Mouse (Mus musculus) stomach, embryonic 14.5 days (tissue): Measurements from ENCODE around the gene Traf2. TPM values are rescaled to one million over a fixed set of nuclear protein-coding genes. Genes with fewer than 3 reads are reported as not detected.
A peak's percentile ranks its signal among the peaks of the same experiment; 100 is the strongest.

Experiments
- ATAC-seq: fragments of 200-750 bp; cut with Nextera tagmentation; 2 replicates; pipeline ENCODE4 v1.8.0; 2017; ENCODE audit warnings: low read depth, moderate TSS enrichment; ENCODE audit not compliant: insufficient number of reproducible peaks, insufficient read depth, low FRiP score
- H3K27ac ChIP-seq: fragments of 300-500 bp; sonication (generic); 2 replicates; pipeline ENCODE4 v1.5.1; 2014; ENCODE audit warnings: mild to moderate bottlenecking, low read length, moderate library complexity, mixed read lengths
- H3K27me3 ChIP-seq: fragments of 300-500 bp; sonication (generic); 2 replicates; pipeline ENCODE4 v1.6.1; 2014; ENCODE audit warnings: low read length, control low read depth, mixed read lengths; ENCODE audit not compliant: control insufficient read depth, insufficient read depth
- H3K36me3 ChIP-seq: fragments of 300-500 bp; sonication (generic); 2 replicates; pipeline ENCODE4 v1.6.1; 2014; ENCODE audit warnings: mild to moderate bottlenecking, control low read depth, low read length, moderate library complexity, mixed read lengths; ENCODE audit not compliant: control insufficient read depth, insufficient read depth
- H3K4me1 ChIP-seq: fragments of 300-500 bp; sonication (generic); 2 replicates; pipeline ENCODE4 v1.6.1; 2014; ENCODE audit warnings: low read length, control low read depth, mixed read lengths; ENCODE audit not compliant: control insufficient read depth, insufficient read depth
- H3K4me2 ChIP-seq: fragments of 300-500 bp; sonication (generic); replicated peaks from 2 replicates; pipeline ENCODE4 v1.6.1; 2014; ENCODE audit warnings: low read depth, low read length, control low read depth
- H3K4me3 ChIP-seq: fragments of 300-500 bp; sonication (generic); 2 replicates; pipeline ENCODE4 v1.5.1; 2014; ENCODE audit warnings: low read depth, low read length, control low read depth
- H3K9ac ChIP-seq: fragments of 300-500 bp; sonication (generic); replicated peaks from 2 replicates; pipeline ENCODE4 v1.6.1; 2014; ENCODE audit warnings: low read depth, mild to moderate bottlenecking, control low read depth, low read length, moderate library complexity, mixed read lengths
- H3K9me3 ChIP-seq: fragments of 300-500 bp; sonication (generic); 2 replicates; pipeline ENCODE4 v1.6.1; 2016; ENCODE audit warnings: low read depth, low read length, control low read depth; ENCODE audit not compliant: control insufficient read depth
- WGBS: fragments of 180-500 bp; shearing (Covaris S2); extraction: QIAGEN DNeasy Blood & Tissue Kit; methylation state at CpG from one replicate; pipeline ENCODE4 v1.1.7; 2014; 5-methylcytosine and 5-hydroxymethylcytosine counted together
- polyA plus RNA-seq: library from polyadenylated mRNA; unstranded; fragments of >200 nt; fragmentation: Nextera tagmentation; extraction: Ambion mirVana; gene quantifications from 2 replicates; pipeline ENCODE4 v1.2.1, GENCODE M21; 2014

The Traf2 gene
- 30.5 and 33.2 TPM in 2 replicates for polyA plus RNA-seq

GRCm38 (mm10) chr2:25546811-25547491 is at the start of gene Traf2:
Gene Traf2 (minus strand): TSS chr2:25546940.
- H3K9me3 ChIP-seq, result no peaks in the 10 kb centered on the region
- H3K27ac ChIP-seq, result peak within 1 kb of the TSS; percentile 68
- H3K4me3 ChIP-seq, result peak within 1 kb of the TSS; percentile 72
- peak within 1 kb of the TSS; percentile 73 for H3K4me2 ChIP-seq
- peaks cover 7% of the 10 kb centered on the region for H3K4me1 ChIP-seq
- no peaks in the 10 kb centered on the region for H3K36me3 ChIP-seq
- WGBS, result 3% methylated on average over 48 of the region's 48 CpGs
- H3K27me3 ChIP-seq, result no peaks in the 10 kb centered on the region
- peak within 1 kb of the TSS; percentile 73 for H3K9ac ChIP-seq
- peak; percentile 99 for ATAC-seq

GRCm38 (mm10) chr2:25591863-25592262 is 45.1 kb upstream of the Traf2 start:
- Histone ChIP-seq H3K9ac (no peak overlapping the region), H3K27ac (no peak overlapping the region), H3K4me2 (no peak overlapping the region), H3K4me3 (no peak overlapping the region), H3K9me3 (no peaks in the 10 kb centered on the region), H3K27me3 (no peaks in the 10 kb centered on the region), H3K36me3 (peaks cover 78% of the 10 kb centered on the region), H3K4me1 (no peaks in the 10 kb centered on the region)
- ATAC-seq, result no peak
- WGBS, result 87% methylated on average over 2 of the region's 2 CpGs

DNA sequence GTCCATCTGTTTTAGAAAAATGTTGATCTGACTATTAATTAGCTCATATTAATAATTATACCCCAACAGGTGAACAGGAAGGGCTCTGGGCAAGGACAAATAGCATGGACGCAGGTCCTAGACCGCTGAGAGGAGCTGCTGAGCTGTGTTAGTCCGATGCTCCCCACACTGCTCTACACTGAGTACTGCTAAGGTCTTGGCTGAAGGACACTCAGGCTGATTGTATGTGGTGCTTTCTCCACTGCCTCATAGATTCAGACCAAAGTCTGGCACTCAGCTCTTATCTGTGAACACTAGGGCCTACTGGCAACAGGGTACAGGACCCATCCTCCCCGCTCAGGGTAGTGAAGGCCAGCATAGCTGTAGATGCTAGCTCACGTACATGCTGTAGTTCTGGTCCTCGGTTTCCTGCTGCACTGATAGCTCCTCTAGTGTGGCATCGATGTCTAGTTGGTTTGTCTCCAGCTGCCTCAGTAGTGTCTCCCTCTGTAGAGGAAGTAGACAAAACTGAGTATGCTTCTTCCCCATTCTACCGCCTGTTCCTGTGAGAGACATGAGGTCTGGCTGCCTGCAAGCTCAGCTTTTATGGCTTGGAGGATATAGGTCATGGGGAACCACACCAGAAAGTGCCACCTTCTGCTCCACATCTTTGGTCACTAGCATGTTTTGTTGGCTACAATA is 41.6 kb upstream of the Traf2 start:
- no peak for ATAC-seq
- 92% methylated on average over 8 of the region's 8 CpGs for WGBS
- Histone ChIP-seq H3K27me3 (no peaks in the 10 kb centered on the region), H3K9me3 (no peaks in the 10 kb centered on the region), H3K27ac (no peak overlapping the region), H3K9ac (no peak overlapping the region), H3K4me2 (no peak overlapping the region), H3K4me3 (no peak overlapping the region), H3K4me1 (no peaks in the 10 kb centered on the region), H3K36me3 (peaks cover 80% of the 10 kb centered on the region)

DNA sequence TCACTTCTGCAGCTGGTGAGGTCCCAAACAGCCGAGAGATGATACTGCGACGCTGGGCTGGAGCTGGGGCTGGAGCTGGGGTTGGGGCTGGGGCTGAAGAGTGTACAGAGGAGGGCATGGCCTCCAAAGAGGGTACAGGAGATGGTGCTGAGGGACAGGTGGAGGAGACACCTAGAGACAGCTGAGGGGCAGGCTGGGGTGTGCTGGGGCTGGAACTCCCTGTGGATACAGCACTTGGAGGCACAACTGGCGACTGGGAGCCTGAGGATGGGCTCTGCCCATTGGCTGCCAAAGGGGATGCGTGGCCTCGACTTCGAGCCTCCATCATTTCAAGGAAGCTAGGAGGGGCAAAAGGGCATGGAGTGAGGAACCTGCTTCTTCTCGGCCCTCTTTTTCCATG is 40.5 kb upstream of the Traf2 start:
- Histone ChIP-seq H3K36me3 (peaks cover 77% of the 10 kb centered on the region), H3K4me3 (no peak overlapping the region), H3K9ac (no peak overlapping the region), H3K4me1 (peaks cover 6% of the 10 kb centered on the region), H3K9me3 (no peaks in the 10 kb centered on the region), H3K27me3 (no peaks in the 10 kb centered on the region), H3K27ac (no peak overlapping the region), H3K4me2 (no peak overlapping the region)
- ATAC-seq, result no peak
- 90% methylated on average over 8 of the region's 8 CpGs for WGBS

GRCm38 (mm10) chr2:25585601-25586000 is 38.9 kb upstream of the Traf2 start:
- Histone ChIP-seq H3K27ac (no peak overlapping the region), H3K9me3 (no peaks in the 10 kb centered on the region), H3K9ac (no peak overlapping the region), H3K4me1 (peaks cover 6% of the 10 kb centered on the region), H3K4me2 (no peak overlapping the region), H3K36me3 (peaks cover 61% of the 10 kb centered on the region), H3K27me3 (peaks cover under 1% of the 10 kb centered on the region), H3K4me3 (no peak overlapping the region)
- ATAC-seq, result no peak
- 90% methylated on average over 3 of the region's 3 CpGs for WGBS

DNA sequence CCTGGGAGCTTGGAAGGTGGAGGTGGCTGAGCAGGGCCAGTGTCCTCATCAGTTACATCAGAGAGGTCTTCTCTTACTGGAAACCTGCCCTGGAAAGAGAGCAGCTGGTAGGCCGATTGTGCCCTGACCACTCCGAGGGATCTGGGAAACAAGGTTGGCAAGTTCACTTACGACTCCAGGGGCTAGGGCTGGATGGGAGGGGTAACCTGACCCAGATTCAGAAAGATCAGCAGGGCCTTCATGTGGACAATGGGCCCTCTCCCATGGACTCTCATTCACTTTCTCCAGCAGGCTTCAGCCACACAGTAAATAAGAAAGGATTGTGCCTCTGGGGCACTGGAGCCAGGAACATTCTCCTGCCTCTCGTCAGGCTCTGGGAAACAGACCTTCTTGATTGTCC is 38.1 kb upstream of the Traf2 start:
- H3K4me3 ChIP-seq, result no peak overlapping the region
- H3K36me3 ChIP-seq, result peaks cover 53% of the 10 kb centered on the region
- no peaks in the 10 kb centered on the region for H3K9me3 ChIP-seq
- H3K27me3 ChIP-seq, result peaks cover 8% of the 10 kb centered on the region
- H3K4me1 ChIP-seq, result peaks cover 8% of the 10 kb centered on the region
- H3K4me2 ChIP-seq, result no peak overlapping the region
- WGBS, result 86% methylated on average over 4 of the region's 4 CpGs
- no peak for ATAC-seq
- no peak overlapping the region for H3K9ac ChIP-seq
- no peak overlapping the region for H3K27ac ChIP-seq

DNA sequence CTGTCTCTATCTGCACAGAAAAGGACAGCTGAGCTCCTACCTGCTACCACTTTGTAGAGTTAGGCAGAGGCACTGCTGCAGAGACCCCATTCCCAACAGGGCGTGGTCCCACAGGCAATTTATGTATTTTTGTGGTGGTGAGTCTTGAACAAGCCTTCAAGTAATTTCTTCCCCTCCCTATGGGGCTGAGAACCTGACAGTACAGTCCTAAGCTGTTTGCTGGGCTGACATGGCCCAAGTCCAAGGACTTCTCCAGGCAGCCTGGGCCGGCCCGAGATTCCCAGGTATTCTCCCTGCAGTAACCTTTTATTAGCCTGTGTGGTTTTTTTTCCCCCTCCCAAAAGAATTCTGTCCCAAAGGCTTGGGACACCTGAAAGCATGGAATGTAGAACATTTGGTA is 37.4 kb upstream of the Traf2 start:
- Histone ChIP-seq H3K27me3 (peaks cover 15% of the 10 kb centered on the region), H3K4me3 (no peak overlapping the region), H3K36me3 (peaks cover 48% of the 10 kb centered on the region), H3K4me2 (no peak overlapping the region), H3K27ac (no peak overlapping the region), H3K9me3 (no peaks in the 10 kb centered on the region), H3K9ac (no peak overlapping the region), H3K4me1 (peaks cover 14% of the 10 kb centered on the region)
- WGBS, result 91% methylated on average over 3 of the region's 3 CpGs
- no peak for ATAC-seq

DNA sequence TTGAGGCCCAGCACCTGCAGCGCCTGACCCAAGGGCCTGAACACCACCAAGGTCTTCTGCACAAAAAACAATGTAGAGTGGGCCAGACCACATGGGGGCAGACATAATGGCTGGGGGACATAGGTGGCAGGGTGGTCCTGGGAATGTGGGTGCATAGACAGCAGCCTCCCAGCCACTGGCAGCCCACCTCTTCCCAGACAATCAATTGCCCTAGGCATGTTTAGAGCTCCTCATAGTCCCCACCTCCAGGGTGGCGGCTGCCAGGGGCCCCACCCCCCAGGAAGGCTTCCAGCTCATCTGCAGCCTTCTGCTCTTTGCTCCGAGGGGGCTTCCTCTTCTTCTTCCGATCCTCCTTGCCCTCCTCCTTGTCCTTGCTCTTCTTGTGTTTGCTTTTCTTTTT is 36.8 kb upstream of the Traf2 start:
- no peaks in the 10 kb centered on the region for H3K9me3 ChIP-seq
- H3K4me1 ChIP-seq, result peaks cover 16% of the 10 kb centered on the region
- no peak for ATAC-seq
- no peak overlapping the region for H3K4me2 ChIP-seq
- peaks cover 19% of the 10 kb centered on the region for H3K27me3 ChIP-seq
- 58% methylated on average over 4 of the region's 4 CpGs for WGBS
- H3K9ac ChIP-seq, result no peak overlapping the region
- no peak overlapping the region for H3K4me3 ChIP-seq
- no peak overlapping the region for H3K27ac ChIP-seq
- H3K36me3 ChIP-seq, result peaks cover 46% of the 10 kb centered on the region
